Mouse (Mus musculus) retina, embryonic 14.5 days (tissue): ENCODE measurements around the gene Ap2b1.

Source experiments
- DNase-seq: peaks from one replicate; pipeline ENCODE4 v3.0.0-alpha.2; 2015; ENCODE audit warnings: low spot score

The Ap2b1 gene

DNA sequence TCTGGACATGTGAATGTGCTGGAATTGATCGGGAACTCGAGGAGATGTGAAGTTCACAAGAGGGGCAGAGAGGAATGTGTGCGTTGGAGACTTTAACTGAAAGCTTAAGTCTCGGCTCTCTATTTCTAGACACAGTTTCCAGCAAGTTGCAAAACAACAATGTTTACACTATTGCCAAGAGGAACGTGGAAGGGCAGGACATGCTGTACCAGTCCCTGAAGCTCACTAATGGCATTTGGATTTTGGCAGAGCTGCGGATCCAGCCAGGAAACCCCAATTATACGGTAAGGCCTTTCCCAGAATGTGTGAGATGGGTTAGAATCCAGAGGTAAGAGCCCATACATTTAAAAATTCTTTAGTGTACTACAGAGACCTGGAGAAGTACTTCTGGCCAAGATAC lies 98.8 kb downstream of the Ap2b1 start:
- no peak for DNase-seq

DNA sequence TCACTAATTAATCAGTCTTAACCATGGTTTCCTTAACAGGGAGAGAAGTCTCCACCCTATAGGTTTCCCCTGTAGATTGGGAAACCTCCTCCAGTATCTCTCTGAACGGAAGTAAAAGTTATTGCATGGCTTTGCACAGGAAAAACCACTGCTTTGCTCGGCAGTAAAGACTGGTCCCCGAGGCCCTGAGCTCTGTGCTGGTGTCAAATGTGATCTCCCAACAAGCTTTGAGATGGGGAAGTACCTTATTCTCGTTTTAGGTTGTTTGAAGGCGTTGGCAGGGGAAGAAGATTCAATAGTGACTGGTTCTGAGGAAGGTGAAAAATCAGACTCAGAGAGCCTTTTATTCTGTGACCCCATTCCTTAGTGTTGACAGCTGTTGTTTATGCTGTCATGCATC lies 99.9 kb downstream of the Ap2b1 start:
- no peak for DNase-seq

DNA sequence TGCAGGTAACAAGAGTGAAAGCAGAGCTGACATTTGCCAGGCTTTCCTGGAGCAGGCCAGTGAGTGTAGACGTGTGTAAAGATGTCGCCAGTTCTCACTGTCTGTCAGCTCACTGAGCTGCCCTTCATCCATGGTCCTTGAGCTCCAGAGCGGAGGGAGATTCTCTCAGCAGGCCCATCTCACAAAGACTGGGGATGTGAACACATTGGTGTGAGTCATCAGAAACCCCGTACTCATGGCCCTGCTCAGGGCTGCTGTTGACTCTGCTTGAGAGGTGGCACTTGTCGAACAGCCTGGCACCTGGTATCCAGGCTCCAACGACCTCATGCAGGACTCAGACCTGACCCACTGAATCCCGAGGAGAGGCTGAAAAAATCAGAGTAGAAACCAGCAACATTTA lies 105.0 kb downstream of the Ap2b1 start:
- no peak for DNase-seq

DNA sequence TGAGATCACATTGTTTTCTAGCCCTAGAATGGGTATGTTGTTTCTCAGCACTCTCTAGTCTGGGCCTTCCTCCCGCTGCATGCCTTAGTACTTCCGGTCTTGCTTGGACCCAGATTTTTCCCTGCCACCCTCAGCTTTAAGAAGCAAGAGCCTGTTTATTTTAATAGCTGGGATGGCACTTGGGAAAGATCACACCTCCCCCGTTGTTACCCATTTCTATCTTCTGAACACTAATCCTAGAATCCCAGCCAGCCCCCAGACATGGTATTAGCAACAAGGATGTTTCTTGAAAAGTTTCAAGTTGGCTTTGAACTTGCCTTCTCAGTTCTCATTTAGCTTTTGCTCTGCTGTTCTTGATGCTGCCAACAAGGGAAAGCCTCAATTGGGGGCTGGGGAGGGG lies 107.6 kb downstream of the Ap2b1 start:
- no peak for DNase-seq

DNA sequence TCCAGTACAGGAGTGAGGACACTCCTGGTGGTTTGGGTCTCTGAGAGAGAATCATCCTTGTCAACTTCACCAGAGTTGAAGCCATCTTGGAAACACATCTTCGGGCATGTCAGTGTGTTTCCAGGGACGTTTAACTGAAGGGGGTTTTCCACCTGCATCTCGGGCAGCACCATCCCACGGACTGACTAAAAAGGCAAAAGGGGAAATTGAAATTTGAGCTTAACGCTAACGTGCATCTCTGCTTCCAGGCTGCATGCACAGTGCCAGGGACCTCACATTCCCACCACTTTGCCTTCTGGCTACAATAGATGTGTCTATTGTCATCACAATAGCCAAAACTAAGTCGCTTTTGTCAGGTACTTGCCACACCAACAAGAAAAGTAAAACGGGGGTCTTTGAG lies 109.4 kb downstream of the Ap2b1 start:
- no peak for DNase-seq

DNA sequence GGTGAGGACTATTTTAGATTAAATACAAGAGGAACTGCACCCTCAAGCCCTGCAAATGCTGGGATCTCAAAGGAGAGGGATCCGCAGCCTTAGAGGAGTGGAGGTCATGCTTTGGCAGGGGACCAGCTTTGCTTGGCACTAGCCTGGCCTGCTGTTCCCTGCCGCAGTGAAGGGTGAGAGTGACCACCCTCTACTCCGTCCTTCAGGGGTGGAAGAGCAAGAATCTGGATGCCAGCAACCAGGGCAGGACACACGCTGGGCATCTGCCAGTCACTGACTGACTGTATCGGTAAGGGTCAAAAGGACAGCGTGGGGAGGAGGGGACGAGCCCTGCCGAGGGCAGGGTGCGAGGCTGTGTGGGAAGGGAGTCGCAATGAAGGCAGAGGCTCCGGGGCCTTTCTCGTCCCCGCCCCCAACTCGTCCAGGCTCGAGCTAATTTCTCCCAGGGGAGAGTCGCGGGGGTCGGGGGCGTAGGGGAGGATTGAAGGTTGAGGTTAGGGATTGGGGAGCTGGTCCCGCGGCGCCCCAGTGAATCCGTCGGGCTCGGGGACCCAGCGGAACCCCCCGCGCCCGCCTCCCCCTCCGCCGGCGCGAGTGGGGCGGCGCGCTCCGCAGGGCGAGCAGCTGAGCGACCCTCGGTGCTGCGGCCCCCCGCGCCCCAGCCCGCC lies 110.4 kb downstream of the Ap2b1 start, which contains the start of gene Rasl10b:
TSS of gene Rasl10b (plus strand) at position 51 of the 668 bp plus-strand sequence.
- peak; percentile 71 for DNase-seq

DNA sequence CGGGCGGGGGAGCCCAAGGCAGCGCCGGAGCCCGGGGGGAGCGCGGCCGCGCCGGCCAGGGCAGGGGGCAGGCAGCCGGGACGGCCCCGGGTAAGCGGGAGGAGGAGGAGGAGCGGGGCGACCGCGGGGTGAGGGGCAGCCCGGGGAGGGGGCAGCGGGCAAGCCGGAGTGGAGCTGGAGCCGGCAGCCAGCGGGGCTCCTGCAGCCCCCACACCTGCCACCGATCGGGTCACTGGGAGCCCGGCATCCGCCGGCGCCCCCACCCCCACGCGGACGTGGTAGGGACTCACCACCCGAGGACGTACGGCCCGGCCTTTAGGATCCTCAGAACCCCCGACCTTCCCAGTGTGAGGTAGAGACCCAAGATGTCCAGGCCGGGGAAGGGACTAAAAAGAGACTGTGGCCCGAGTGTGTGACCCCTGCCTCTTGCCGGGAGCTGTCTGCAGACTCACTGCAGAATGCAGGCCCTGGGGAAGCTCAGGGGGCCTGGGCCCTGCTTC lies 111.0 kb downstream of the Ap2b1 start:
- peak; percentile 55 for DNase-seq

DNA sequence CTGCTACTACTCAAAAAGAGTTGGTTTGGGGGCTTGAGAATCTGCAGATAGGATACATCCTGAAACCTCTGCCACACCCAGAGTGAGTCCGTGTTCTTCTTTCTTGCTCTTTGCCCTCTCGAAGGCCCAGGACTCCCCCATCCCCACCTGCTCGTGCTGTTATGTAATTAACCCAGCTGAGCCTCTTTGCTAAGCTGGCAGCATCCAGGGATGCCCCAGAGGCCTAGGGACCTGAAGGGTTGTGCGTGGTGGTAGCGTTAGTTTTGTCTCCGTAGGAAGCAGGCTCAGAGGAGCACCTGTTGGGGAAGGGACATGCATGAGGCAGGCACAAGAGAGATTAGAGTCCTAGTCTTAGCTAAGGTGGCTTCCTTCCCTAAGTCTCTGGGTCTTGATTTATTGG lies 111.7 kb downstream of the Ap2b1 start:
- no peak for DNase-seq

DNA sequence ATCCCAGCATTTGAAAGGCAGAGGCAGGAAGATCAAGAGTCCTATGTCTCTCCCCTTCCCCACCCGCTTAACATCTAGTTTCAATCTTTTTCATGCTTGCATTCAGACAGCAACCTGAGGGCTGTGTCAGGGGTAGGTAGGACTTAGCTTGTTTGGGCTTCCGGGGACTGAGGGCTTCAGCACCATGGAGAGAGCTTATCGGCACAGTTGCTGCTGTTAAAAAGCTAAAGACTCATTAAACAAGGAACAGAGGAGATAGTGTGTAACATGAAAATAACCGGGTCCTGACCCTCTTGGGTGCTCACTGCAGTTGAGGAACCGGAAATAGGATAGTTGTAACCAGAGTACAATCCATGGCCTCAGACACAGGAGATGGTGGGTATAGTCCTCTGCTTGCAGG lies 118.3 kb downstream of the Ap2b1 start:
- peak; percentile 77 for DNase-seq

DNA sequence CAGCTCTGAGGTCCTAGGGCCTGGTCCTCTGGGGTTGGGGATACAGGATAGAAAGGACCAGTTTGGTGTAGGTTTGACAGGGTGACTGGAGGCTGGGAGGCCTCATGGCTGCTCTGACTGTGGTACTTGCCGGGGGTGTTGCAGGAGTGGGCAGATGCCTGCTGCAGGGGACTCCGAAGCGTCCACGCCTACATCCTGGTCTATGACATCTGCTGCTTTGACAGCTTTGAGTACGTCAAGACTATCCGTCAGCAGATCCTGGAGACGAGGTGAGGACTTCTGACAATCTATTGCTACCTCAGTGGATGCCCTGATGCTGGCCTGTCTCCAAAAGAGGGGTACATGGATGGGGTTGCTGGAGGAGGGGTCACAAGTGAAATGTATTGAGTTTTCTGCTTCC lies 118.9 kb downstream of the Ap2b1 start:
- DNase-seq = no peak

DNA sequence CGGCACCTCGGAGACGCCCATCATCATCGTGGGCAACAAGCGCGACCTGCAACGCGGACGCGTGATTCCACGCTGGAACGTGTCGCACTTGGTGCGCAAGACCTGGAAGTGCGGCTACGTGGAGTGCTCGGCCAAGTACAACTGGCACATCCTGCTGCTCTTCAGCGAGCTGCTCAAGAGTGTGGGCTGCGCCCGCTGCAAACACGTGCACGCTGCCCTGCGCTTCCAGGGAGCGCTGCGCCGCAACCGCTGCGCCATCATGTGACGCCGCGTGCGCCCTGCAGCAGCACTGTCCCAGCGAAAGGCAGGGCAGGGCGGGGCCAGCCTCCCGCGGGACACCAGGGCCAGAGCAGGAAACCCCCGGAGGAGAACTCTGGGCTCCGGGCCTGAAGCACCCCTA lies 119.7 kb downstream of the Ap2b1 start:
- DNase-seq = peak; percentile 43

DNA sequence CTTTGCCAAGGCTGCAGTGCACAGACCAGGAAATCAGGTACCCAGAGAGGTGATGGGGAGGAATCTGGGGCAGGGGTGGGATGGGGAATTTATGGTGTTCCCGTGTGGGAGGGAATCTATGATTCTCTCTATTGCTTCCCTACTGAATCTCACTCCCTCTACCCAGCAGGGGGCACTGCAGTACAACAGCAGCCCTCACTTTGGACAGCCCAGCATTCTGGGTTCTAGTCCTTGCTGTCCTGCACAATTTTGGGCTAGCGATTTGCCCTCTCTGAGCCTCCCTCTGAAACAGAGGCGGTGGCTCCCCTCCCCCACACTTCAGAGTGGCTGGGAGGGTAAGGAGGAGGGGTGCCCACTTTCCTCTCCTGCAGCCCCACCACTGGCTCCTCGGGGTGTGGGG lies 121.5 kb downstream of the Ap2b1 start:
- DNase-seq = no peak

DNA sequence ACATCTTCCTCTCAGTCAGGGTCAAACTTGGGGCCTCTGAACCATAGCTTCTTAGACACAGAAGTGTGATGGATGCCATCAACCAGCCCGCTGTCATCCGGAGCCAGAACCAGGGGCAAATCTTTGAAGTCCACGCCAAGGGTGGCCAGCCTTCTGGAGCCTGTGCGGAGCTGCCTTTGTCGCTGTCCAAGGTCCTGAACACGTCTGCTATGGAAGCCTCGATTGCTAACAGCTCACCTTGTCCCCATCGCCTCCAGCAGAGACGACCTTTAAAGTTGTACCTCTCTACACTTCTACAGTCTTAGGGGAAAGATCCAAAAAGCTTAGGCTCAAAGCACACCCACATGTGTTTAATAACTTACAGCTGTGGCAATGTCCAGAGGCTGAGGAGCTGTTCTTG lies 122.5 kb downstream of the Ap2b1 start:
- peak; percentile 75 for DNase-seq

DNA sequence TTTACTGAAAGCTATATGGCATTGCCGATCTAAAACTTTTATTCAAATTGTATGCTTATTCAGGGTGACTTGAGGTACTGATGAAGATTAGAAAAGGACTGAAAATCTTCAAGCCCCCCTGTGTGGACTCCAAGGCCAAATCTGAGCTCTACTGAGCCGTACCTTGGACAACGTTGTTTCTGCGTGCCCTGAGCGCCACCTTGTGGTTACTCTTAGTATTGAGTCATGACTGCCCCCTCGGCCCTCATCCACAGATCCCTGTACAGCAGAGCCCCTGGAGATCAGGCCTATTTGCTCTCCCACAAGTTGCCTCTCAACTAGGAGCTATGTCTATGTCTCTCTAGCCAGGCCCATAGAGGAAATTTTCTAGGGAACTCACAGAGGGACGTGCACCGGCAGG lies 125.9 kb downstream of the Ap2b1 start:
- peak; percentile 96 for DNase-seq

DNA sequence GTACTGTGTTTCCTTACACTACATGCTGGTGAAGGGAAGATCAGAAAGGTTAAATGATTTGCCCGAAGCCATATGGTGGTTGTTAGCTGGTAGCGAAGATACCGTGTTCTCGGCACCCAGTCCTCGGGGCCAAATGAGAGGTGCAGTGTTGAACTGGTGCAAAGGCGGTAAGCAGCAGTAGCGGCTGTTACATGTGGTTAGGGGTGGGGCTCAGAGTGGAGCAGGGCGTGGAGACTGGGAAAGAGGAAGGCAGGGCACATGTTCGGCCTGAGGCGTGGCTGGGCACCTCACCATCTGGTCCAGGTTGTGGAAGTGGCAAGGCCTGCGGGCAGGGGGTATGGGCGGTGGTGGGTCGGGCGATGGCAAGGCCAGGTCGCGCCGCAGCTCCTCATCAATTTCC lies 128.1 kb downstream of the Ap2b1 start:
- DNase-seq = no peak

DNA sequence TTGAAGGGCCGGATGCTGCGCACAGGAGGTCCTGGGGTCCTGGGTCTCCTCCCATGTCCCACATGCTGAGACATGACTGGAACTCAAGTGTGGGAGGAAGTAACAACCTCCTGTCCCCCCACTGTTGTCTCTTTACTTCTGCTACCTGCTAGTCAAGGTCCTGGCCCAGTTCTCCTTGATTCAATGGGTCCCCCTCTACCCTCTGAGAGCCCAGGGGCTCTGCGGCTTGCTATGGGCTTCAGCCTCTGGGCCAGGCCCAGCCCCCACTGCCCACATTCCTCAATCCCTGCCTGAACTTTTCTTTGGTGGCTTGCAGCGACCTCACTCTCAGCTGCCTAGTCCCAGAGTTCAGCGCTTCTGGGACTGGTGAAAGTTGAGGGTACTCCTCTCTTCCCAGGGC lies 130.5 kb downstream of the Ap2b1 start, which contains the start of gene Gas2l2:
TSS of gene Gas2l2 (minus strand) at position 101 of the 400 bp plus-strand sequence.
- DNase-seq = no peak

DNA sequence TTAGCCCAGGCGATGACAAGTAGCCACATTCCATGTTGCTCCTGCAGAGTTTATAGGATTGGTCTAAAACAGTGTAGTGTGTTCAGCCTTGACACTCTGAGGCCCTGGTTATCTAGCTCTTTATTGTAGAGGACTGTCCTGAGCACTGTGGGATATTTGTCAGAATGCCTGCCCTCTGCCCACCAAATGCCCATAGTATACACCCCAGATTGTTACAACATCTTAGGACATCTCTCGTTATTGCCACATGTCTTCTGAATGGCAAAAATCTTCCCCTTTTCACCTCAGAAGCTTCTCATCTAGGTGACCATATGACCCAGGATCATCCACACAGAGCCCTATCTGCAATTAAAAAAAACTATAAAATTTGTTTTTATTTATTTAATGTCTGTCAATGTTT lies 133.7 kb downstream of the Ap2b1 start:
- DNase-seq = no peak

DNA sequence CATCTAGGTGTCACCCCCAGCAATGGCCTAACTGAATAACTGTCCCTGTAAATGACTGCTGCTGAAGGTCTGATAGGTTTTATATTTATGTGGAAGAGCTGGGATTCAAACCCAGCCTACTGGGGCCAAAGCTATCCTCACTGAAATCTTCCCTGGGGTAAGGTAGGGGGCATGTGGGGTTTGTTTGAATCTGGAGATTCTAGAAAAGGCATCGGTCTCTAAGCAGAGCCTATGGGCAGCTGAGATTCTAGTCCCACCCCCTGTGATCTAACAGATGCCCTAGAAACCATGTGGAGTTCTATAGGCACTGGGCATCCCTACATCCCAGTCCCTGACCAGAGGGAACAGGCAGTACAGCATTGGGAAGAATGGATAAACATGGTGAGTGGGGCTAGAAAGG lies 138.6 kb downstream of the Ap2b1 start, which contains the start of gene 1700020L24Rik:
TSS of gene 1700020L24Rik (plus strand) at position 301 of the 400 bp plus-strand sequence.
- no peak for DNase-seq

DNA sequence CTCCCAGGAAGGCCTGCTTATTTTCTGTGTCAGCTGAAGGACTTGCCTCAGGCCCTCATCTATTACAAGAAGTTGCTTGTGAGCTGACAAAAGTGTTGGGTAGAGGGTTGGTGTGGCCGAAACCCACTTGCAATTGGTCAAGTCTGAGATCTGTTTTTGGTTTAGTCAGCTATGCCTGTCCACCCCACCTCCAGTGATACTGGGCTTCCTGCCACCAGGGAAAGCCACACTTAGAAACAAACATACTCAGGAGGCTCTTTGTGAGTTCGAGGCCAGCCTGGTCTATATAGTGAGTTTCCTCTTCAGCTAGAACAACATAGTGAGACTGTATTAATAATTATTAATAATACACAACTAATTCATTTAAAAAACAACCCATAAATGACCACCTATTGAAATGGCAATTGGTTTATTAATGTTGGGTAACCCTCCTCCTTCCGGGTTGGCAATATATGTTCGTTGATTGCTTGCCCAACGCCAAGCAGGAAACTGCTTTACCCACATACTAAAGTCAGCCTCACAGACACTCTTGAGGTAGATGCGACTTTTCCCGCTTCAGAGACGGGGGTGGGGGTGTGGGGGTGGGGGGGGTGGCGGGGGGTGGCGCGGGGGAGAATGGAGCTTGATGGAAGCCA lies 140.7 kb downstream of the Ap2b1 start:
- DNase-seq = no peak

DNA sequence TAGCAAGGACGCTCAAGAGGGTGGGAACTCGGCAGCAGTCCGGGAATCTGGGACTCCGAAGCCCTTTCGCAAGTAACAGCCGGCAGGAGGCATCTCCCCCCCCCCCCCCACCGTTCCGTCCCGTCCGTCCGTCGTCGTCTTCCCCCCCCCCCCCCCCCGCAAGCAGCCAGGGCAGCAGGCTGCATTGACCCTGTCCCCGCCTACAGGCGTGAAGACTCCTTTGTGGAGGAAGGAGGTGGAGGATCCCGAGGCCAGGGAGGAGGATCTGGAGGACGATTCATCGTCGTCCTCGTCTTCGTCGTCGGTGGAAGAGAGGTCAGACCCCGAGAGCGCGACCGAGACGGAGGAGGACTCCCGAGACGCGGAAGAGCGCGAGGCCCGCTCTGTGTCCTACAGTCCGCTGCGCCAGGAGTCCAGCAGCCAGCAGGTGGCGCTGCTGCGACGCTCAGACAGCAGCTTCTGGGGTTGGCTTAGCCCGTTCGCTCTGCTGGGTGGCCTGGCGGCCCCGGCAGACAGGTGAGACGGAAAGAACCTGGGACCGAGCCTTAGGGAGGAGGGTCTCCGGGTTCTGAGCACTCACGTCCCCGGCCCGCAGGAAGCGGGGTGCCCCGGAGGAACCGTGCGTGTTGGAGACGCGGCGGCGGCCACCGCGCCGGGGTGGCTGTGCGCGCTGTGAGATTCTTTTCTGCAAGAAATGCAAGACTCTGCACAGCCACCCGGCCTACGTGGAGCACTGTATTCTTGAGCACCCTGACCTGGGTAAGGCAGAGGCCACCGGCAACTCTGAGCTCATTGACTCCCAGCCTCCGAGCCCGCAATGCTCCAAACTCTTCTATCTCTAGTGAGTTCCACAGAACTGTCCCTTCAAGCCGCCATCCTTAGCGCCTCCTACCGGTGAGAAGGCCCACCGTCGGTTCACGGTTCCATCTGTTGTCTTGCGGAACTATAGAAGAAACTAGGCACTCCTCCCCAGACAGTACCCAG lies 141.5 kb downstream of the Ap2b1 start:
- peak; percentile 98 for DNase-seq

DNA sequence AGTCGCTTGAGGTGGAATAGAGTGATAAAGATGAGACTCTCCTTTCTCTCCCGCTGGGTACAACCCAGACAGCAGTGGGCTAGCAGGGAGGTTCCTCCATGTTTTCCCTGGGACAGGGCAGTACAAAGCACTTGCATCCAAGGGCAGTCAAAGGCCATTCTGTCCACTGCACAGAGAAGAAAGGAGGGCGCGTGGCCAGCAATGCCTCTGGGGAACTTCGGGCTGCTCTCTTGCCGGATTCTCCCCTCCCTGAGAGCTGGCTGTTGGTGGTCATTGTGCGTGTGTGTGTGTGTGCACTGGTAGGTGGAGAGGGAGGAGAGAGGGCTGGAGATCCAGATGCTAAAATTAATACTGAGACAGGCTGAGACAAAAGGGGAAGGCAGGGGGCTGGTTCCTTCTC lies 142.4 kb downstream of the Ap2b1 start:
- no peak for DNase-seq

DNA sequence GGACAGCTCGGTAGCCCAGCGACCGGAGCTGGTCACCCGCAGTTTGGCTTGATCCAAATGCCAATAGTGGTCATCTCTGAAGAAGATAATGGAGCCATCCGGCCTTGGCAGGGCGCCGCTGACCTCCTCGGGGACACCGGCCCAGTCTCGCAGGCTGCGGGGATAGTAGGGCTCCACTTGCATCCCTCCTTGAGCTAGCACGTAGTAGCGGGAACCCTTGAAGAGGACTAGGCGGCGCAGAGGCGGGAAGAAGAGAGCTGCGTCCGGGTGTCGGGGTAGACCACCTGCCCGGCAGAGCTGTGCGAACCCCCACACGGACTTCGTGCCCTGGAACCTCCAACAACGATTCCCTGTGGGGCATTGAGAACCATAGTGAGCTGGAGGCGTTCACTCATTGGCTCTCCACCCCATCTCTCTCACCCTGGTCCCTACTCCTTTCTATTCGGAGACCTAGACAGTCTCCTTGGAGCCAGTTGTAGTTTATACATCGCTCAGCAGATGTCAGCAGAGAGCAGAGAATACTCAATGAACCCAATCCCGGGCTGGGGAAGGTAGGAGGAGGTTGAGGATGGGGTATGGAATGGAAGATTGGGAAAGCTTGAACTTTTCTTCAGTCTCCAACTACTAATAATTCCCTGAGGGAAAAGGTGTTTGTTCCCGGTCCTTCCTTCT lies 143.9 kb downstream of the Ap2b1 start:
- DNase-seq = peak; percentile 94
